Mouse (Mus musculus) midbrain, embryonic 12.5 days (tissue): ENCODE results near the gene Ogfrl1. TPM values are rescaled to one million over a fixed set of nuclear protein-coding genes. Genes with fewer than 3 reads are reported as not detected.

ENCODE experiments used
- ATAC-seq: fragments of 200-750 bp; cut with Nextera tagmentation; 2 replicates; pipeline ENCODE4 v1.8.0; 2017; ENCODE audit warnings: low read depth, moderate TSS enrichment, moderate library complexity; ENCODE audit not compliant: low FRiP score
- H3K27ac ChIP-seq: fragments of 300-500 bp; sonication (generic); replicated peaks from 2 replicates; pipeline ENCODE4 v1.5.1; 2016; ENCODE audit warnings: mild to moderate bottlenecking
- H3K27me3 ChIP-seq: fragments of 300-500 bp; sonication (generic); 2 replicates; pipeline ENCODE4 v1.6.1; 2016; ENCODE audit warnings: mild to moderate bottlenecking
- H3K36me3 ChIP-seq: fragments of 300-500 bp; sonication (generic); 2 replicates; pipeline ENCODE4 v1.6.1; 2016
- H3K4me1 ChIP-seq: fragments of 300-500 bp; sonication (generic); 2 replicates; pipeline ENCODE4 v1.6.1; 2016
- H3K4me2 ChIP-seq: fragments of 300-500 bp; sonication (generic); replicated peaks from 2 replicates; pipeline ENCODE4 v1.6.1; 2016; ENCODE audit warnings: mild to moderate bottlenecking, moderate library complexity
- H3K4me3 ChIP-seq: fragments of 300-500 bp; sonication (generic); 2 replicates; pipeline ENCODE4 v1.5.1; 2016; ENCODE audit warnings: mild to moderate bottlenecking
- H3K9ac ChIP-seq: fragments of 300-500 bp; sonication (generic); replicated peaks from 2 replicates; pipeline ENCODE4 v1.6.1; 2016; ENCODE audit warnings: mild to moderate bottlenecking, moderate library complexity
- H3K9me3 ChIP-seq: fragments of 300-500 bp; sonication (generic); 2 replicates; pipeline ENCODE4 v1.6.1; 2016; ENCODE audit warnings: mild to moderate bottlenecking
- whole genome bisulfite sequencing: fragments of 180-500 bp; shearing (Covaris S2); methylation state at CpG from one replicate; pipeline ENCODE4 v1.1.7; 2016; 5-methylcytosine and 5-hydroxymethylcytosine counted together
- polyA plus RNA-seq: library from polyadenylated mRNA; unstranded; fragments of >200 nt; fragmentation: Nextera tagmentation; extraction: Ambion mirVana; gene quantifications from 2 replicates; pipeline ENCODE4 v1.2.1, GENCODE M21; 2016

Ogfrl1 gene
- polyA plus RNA-seq, 1 experiment from 2014 or later: 9.4 TPM

- no peak overlapping the region for H3K9ac ChIP-seq
- no peaks in the 10 kb centered on the region for H3K36me3 ChIP-seq
- no peak overlapping the region for H3K4me3 ChIP-seq
- no peak overlapping the region for H3K27ac ChIP-seq
- H3K4me2 ChIP-seq: no peak overlapping the region
- no peaks in the 10 kb centered on the region for H3K27me3 ChIP-seq
- H3K4me1 ChIP-seq: no peaks in the 10 kb centered on the region
- no peaks in the 10 kb centered on the region for H3K9me3 ChIP-seq
- 76% methylated on average over 4 of the region's 4 CpGs for WGBS
- peak; percentile 41; the same call in 1 of the 2 replicates for ATAC-seq
Observed at GRCm38 (mm10) chr1:23342864-23343263, 54.7 kb downstream of the Ogfrl1 start.

GRCm38 (mm10) chr1:23342224-23342623, 55.3 kb downstream of the Ogfrl1 start:
- Histone ChIP-seq H3K27ac (no peak overlapping the region; the same call in 1 of the 2 replicates), H3K9ac (no peak overlapping the region), H3K9me3 (no peaks in the 10 kb centered on the region), H3K4me1 (no peaks in the 10 kb centered on the region), H3K27me3 (no peaks in the 10 kb centered on the region), H3K36me3 (no peaks in the 10 kb centered on the region), H3K4me3 (no peak overlapping the region), H3K4me2 (no peak overlapping the region)
- 83% methylated on average over 3 of the region's 3 CpGs for WGBS
- no peak for ATAC-seq

- no peaks in the 10 kb centered on the region for H3K27me3 ChIP-seq
- no peaks in the 10 kb centered on the region for H3K4me1 ChIP-seq
- no peak overlapping the region for H3K9ac ChIP-seq
- ATAC-seq: no peak
- H3K36me3 ChIP-seq: no peaks in the 10 kb centered on the region
- WGBS: 89% methylated on average over 13 of the region's 13 CpGs
- H3K9me3 ChIP-seq: no peaks in the 10 kb centered on the region
- H3K27ac ChIP-seq: no peak overlapping the region
- no peak overlapping the region for H3K4me3 ChIP-seq
- no peak overlapping the region for H3K4me2 ChIP-seq
Observed at GRCm38 (mm10) chr1:23335726-23336363, 61.7 kb downstream of the Ogfrl1 start.

- no peak overlapping the region for H3K27ac ChIP-seq
- no peaks in the 10 kb centered on the region for H3K36me3 ChIP-seq
- H3K4me1 ChIP-seq: no peaks in the 10 kb centered on the region; the same call in 1 of the 2 replicates
- no peak overlapping the region for H3K4me2 ChIP-seq
- no peak overlapping the region for H3K4me3 ChIP-seq
- ATAC-seq: no peak
- no peak overlapping the region for H3K9ac ChIP-seq
- no peaks in the 10 kb centered on the region for H3K27me3 ChIP-seq
- no peaks in the 10 kb centered on the region for H3K9me3 ChIP-seq
- 91% methylated on average over 4 of the region's 4 CpGs for WGBS
Observed at GRCm38 (mm10) chr1:23335050-23335449, 62.5 kb downstream of the Ogfrl1 start.

GRCm38 (mm10) chr1:23332192-23332591, 65.4 kb downstream of the Ogfrl1 start:
- Histone ChIP-seq H3K27ac (no peak overlapping the region), H3K9me3 (no peaks in the 10 kb centered on the region), H3K27me3 (no peaks in the 10 kb centered on the region), H3K4me1 (no peaks in the 10 kb centered on the region; the same call in 1 of the 2 replicates), H3K4me2 (no peak overlapping the region), H3K4me3 (no peak overlapping the region), H3K9ac (no peak overlapping the region), H3K36me3 (no peaks in the 10 kb centered on the region)
- WGBS: 90% methylated on average over 4 of the region's 4 CpGs
- ATAC-seq: no peak

- WGBS: 95% methylated on average over 7 of the region's 7 CpGs
Observed at GRCm38 (mm10) chr1:23325160-23325559, 72.4 kb downstream of the Ogfrl1 start.

GRCm38 (mm10) chr1:23324226-23324625, 73.3 kb downstream of the Ogfrl1 start:
- no peak for ATAC-seq
- 21% methylated on average over 5 of the region's 5 CpGs for WGBS

More at GRCm38 (mm10) chr1:23325160-23325559, 72.4 kb downstream of the Ogfrl1 start:
- Histone ChIP-seq H3K9ac (no peak overlapping the region), H3K36me3 (no peaks in the 10 kb centered on the region), H3K9me3 (no peaks in the 10 kb centered on the region), H3K4me1 (0 out of 2 replicates have a peak, but pooled peaks cover 5% of the 10 kb centered on the region), H3K4me3 (no peak overlapping the region), H3K4me2 (no peak overlapping the region), H3K27ac (no peak overlapping the region), H3K27me3 (no peaks in the 10 kb centered on the region)
- ATAC-seq: no peak

GRCm38 (mm10) chr1:23323286-23323685, 74.3 kb downstream of the Ogfrl1 start:
- 77% methylated on average over 11 of the region's 11 CpGs for WGBS
- H3K4me1 ChIP-seq: 0 out of 2 replicates have a peak, but pooled peaks cover 5% of the 10 kb centered on the region

More at GRCm38 (mm10) chr1:23324226-23324625, 73.3 kb downstream of the Ogfrl1 start:
- H3K4me2 ChIP-seq: no peak overlapping the region
- no peak overlapping the region for H3K4me3 ChIP-seq
- no peaks in the 10 kb centered on the region for H3K36me3 ChIP-seq
- no peaks in the 10 kb centered on the region for H3K27me3 ChIP-seq
- H3K4me1 ChIP-seq: 0 out of 2 replicates have a peak, but pooled peaks cover 5% of the 10 kb centered on the region
- no peak overlapping the region for H3K9ac ChIP-seq
- H3K9me3 ChIP-seq: no peaks in the 10 kb centered on the region
- H3K27ac ChIP-seq: no peak overlapping the region

GRCm38 (mm10) chr1:23322208-23322607, 75.4 kb downstream of the Ogfrl1 start:
- H3K4me1 ChIP-seq: 0 out of 2 replicates have a peak, but pooled peaks cover 5% of the 10 kb centered on the region
- ATAC-seq: no peak
- no peak overlapping the region for H3K4me3 ChIP-seq
- no peaks in the 10 kb centered on the region for H3K27me3 ChIP-seq
- H3K9ac ChIP-seq: no peak overlapping the region
- WGBS: 89% methylated on average over 4 of the region's 4 CpGs
- H3K9me3 ChIP-seq: no peaks in the 10 kb centered on the region
- H3K27ac ChIP-seq: no peak overlapping the region
- no peaks in the 10 kb centered on the region for H3K36me3 ChIP-seq
- H3K4me2 ChIP-seq: no peak overlapping the region

More at GRCm38 (mm10) chr1:23323286-23323685, 74.3 kb downstream of the Ogfrl1 start:
- H3K4me3 ChIP-seq: no peak overlapping the region
- H3K9me3 ChIP-seq: no peaks in the 10 kb centered on the region
- no peak for ATAC-seq
- no peak overlapping the region for H3K9ac ChIP-seq
- no peak overlapping the region for H3K4me2 ChIP-seq
- H3K27ac ChIP-seq: no peak overlapping the region
- H3K27me3 ChIP-seq: no peaks in the 10 kb centered on the region
- no peaks in the 10 kb centered on the region for H3K36me3 ChIP-seq

GRCm38 (mm10) chr1:23321331-23321851, 76.2 kb downstream of the Ogfrl1 start:
- H3K9ac ChIP-seq: no peak overlapping the region
- no peaks in the 10 kb centered on the region for H3K36me3 ChIP-seq
- ATAC-seq: peak; percentile 64; the same call in 1 of the 2 replicates
- H3K4me2 ChIP-seq: peak overlapping the region; percentile 38
- no peaks in the 10 kb centered on the region for H3K27me3 ChIP-seq
- H3K4me3 ChIP-seq: 0 out of 2 replicates have a peak overlapping the region, but pooled peaks have one; percentile 5
- H3K4me1 ChIP-seq: 0 out of 2 replicates have a peak, but pooled peaks cover 5% of the 10 kb centered on the region
- H3K9me3 ChIP-seq: no peaks in the 10 kb centered on the region
- WGBS: 26% methylated on average over 10 of the region's 10 CpGs
- H3K27ac ChIP-seq: 0 out of 2 replicates have a peak overlapping the region, but pooled peaks have one; percentile 1

GRCm38 (mm10) chr1:23320591-23321195, 76.9 kb downstream of the Ogfrl1 start:
- H3K27me3 ChIP-seq: no peaks in the 10 kb centered on the region
- H3K4me3 ChIP-seq: no peak overlapping the region
- H3K36me3 ChIP-seq: no peaks in the 10 kb centered on the region
- H3K27ac ChIP-seq: 0 out of 2 replicates have a peak overlapping the region, but pooled peaks have one; percentile 1
- 87% methylated on average over 7 of the region's 7 CpGs for WGBS
- H3K4me2 ChIP-seq: peak overlapping the region; percentile 38; the same call in 1 of the 2 replicates
- no peaks in the 10 kb centered on the region for H3K9me3 ChIP-seq
- 0 out of 2 replicates have a peak, but pooled peaks cover 5% of the 10 kb centered on the region for H3K4me1 ChIP-seq
- no peak overlapping the region for H3K9ac ChIP-seq
- ATAC-seq: no peak
